Mouse (Mus musculus): ENCODE results near the gene Apoa2.
A peak's percentile ranks its signal among the peaks of the same experiment; 100 is the strongest.

Apoa2 gene

DNA sequence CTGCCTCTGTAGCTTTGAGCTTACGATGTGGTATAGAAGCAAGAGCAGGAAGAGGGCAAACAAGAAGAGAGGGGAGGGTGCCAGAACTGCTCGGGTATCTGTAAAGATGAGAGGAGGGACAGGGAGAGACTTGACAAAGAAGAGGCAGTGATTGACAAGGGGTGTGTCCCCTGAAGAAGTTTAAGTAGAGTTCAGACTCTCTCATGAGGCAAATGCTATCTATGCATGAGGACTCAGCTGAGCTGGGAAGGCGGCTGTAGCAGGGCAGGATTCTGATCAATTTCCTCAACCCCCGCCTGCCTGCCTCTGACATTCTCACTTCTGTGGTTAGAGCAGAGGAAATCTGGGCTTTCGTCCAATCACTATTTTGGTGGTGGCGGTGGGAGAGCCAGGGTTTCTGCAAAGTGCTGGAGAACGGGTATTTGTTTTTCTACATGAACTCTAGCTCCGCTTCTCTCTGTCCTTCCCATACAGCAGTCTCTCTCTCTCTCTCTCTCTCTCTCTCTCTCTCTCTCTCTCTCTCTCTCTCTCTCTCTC is 37.8 kb downstream of the Apoa2 start:
- DNase-seq (ENCODE audit: low spot score): peak; percentile 88

- DNase-seq (ENCODE audit: low spot score): peak; percentile 79
Measured at GRCm38 (mm10) chr1:171263185-171263611, 38.3 kb downstream of the Apoa2 start.

GRCm38 (mm10) chr1:171263666-171264461 is 39.0 kb downstream of the Apoa2 start:
- DNase-seq (ENCODE audit: low spot score): no peak

DNA sequence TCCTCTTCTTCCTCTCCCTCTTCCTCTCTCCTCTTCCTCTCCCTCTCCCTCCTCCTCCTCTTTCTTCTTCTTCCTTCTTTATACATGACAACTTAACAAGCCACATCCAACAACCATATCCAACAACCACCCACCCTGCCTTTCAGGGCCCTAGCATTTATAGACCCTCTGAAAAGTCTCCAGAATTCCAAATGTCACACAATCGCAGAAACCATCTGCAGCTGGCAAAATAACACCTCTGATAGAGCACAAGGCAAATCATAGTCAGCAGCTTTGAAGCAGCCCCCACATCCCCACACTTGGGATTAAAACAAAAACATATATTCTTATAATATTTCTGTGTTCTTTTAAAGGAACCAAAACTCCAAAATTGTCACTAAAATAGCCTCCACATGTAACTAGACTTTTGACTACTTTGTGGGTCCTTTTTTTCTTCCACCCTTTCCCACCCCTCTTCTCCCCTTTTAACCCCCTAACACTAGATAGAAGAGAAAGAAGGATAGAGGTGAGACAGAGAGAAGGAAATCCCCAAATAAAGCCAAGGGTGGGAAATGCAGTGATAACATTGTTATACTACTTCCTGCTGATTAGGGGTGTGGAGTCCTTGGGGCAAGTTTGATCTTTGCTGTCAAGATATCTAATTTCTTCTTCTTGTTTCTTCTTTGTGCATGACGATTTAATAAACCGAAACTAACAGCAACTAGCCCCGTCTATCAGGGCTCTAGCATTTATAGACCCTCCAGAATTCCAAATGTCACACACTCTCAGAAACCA is 41.3 kb downstream of the Apoa2 start:
- DNase-seq (ENCODE audit: low spot score): no peak

GRCm38 (mm10) chr1:171268341-171268740 is 43.5 kb downstream of the Apoa2 start:
- peak; percentile 38 for DNase-seq (ENCODE audit: low spot score)

DNA sequence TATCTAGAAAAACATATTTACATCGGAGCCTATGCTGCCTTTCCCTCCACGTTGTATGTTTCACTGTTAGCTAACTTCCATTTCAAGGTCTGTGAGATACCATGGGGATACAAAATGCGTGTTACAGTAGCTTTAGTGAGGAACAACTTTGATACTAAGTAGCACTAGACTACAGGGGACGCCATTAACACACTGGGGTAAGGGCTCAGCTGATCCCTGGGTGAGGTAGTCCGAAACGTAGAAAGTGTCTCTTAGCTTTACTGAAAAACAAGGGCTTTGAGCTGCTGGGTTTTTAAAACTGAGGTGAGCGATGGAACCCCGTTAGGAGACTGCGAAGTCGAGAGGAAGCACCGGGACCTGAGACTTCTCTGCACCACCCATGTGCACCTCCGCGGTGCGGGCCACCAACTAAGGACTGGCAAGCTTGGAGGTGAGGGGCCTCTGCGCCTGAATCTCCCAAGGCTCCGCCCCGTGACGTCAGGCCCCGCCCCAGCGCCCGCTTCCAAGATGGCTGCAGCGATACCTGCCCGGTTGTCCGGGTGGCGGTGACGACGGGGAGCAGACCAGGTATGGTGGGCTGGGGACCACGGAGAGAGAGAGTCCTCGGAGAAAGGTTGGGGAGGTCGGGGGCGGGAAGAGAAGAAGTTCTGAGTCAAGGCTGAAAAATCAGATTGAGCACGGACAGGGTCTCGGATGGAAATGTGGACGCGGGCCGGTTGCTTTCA is 45.2 kb downstream of the Apoa2 start, which contains the start of gene B4galt3:
TSS of gene B4galt3 (plus strand) at position 481 of the 725 bp plus-strand sequence.
- peak; percentile 77 for DNase-seq (ENCODE audit: low spot score)

GRCm38 (mm10) chr1:171270573-171270900 is 45.7 kb downstream of the Apoa2 start:
- DNase-seq (ENCODE audit: low spot score): no peak

GRCm38 (mm10) chr1:171271196-171271595 is 46.3 kb downstream of the Apoa2 start:
- no peak for DNase-seq (ENCODE audit: low spot score)

- no peak for DNase-seq (ENCODE audit: low spot score)
Measured at GRCm38 (mm10) chr1:171271622-171272021, 46.8 kb downstream of the Apoa2 start.

DNA sequence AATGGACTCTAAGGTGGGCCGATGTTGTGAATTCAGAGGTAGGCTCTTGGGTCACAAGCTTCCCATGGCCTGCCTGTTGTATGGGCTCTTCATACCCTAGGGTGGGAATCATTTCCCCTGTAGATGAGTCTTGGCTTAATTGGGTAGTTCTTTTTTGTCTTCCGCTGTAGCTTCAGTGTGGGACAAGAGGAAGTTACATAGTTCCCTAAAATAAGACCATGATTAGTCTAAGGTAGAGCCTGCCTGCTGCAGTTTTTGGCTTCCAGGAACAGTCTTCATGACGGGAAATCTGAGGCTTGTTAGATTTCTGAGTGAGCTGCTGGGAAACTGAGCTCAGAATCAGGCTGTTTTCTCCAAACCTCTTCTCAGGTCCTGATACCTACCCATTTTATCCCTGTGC is 47.2 kb downstream of the Apoa2 start:
- DNase-seq (ENCODE audit: low spot score): no peak

DNA sequence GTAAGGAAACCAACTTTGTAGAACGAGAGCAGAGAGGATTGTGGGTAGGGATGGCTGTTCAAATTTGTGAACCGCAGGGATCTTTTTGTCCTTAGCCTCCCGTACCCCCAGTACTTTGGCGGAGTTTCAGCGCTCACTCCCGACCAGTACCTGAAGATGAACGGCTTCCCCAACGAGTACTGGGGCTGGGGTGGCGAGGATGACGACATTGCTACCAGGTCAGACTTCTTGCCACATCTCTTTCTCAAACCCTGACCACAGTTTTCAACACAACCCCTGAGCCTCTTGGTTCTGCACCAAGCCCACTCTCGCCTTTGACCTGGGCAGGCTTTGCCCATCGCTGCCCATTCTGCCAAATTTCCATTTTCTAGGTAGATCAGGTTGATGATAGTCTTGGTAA is 49.3 kb downstream of the Apoa2 start:
- DNase-seq (ENCODE audit: low spot score): no peak

DNA sequence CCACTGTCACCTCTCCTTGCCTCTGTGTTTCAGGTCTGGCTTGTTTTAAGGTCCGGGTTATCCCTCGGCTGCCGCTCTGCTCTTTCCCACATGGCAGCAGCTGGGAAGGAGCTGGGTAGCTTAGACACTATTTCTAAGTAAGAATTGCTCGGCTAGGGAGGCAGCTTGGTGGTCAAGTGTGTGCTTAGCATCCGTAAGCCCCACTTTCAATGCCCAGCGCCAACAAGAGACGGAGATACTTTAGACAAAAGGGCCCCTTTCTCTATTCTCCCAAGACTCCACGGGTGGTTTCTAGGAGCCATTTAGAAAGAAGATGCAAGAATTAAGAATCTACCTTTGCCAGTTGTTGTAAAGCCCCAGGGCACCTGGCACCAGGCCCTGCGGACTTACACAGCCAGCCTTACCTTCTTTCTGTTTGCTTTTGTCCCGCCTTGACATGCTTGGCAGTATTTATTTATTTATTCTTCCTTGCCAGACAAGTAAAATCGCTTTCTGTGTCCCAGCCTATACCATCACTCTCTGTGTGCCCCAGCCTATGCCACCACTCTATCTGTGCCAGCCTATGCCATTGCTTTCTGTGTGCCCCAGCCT is 50.4 kb downstream of the Apoa2 start:
- no peak for DNase-seq (ENCODE audit: low spot score)
